Mouse (Mus musculus) monocyte, adult 5-6 weeks (primary cell): ENCODE results near the gene Stim1. TPM values are rescaled to one million over a fixed set of nuclear protein-coding genes. Genes with fewer than 3 reads are reported as not detected.
"Not testable (repeated sequence)": the region's sequence is repeated elsewhere in the genome, so short reads cannot be mapped to it uniquely, and the experiment has no call there.

Experiments
- ATAC-seq: fragments of 153-309, 156-312 bp; replicated peaks from 2 replicates; pipeline ENCODE4 v1.8.0; 2017; ENCODE audit warnings: mild to moderate bottlenecking; ENCODE audit not compliant: low TSS enrichment, insufficient number of reproducible peaks, severe bottlenecking, poor library complexity, low FRiP score
- total RNA-seq: library from RNA; stranded (forward); fragments of 200-1000, 200-491, 200-594 nt; gene quantifications from 3 replicates; pipeline ENCODE4 v1.2.3, GENCODE M21; 2017

Stim1 gene
- total RNA-seq, 1 experiment from 2014 or later = 51.0 TPM

- ATAC-seq = no peak
Observed at GRCm38 (mm10) chr7:102478926-102479325, 211.3 kb downstream of the Stim1 start.

- no peak for ATAC-seq
Observed at GRCm38 (mm10) chr7:102479368-102480078, 211.9 kb downstream of the Stim1 start.

GRCm38 (mm10) chr7:102480821-102481220 is 213.2 kb downstream of the Stim1 start:
- no peak for ATAC-seq

GRCm38 (mm10) chr7:102481579-102481978 is 214.0 kb downstream of the Stim1 start, which contains the start of gene Olfr543:
Olfr543 (minus strand) TSS chr7:102481679.
- no peak for ATAC-seq

GRCm38 (mm10) chr7:102483665-102484064 is 216.1 kb downstream of the Stim1 start:
- ATAC-seq = no peak

GRCm38 (mm10) chr7:102484766-102485165 is 217.2 kb downstream of the Stim1 start:
- not testable (repeated sequence) for ATAC-seq

- no peak for ATAC-seq
Observed at GRCm38 (mm10) chr7:102486105-102486504, 218.5 kb downstream of the Stim1 start.

Other genes with a start within 250 kb of the Stim1 start
- 3.0 to 5.8 TPM (median 3.8 TPM) in 3 replicates for gene Il18bp, start 249.1 kb upstream of the Stim1 start, total RNA-seq
- 13.5 to 24.5 TPM (median 15.9 TPM) in 3 replicates for gene Rnf121, start 202.3 kb upstream of the Stim1 start, total RNA-seq
- gene Xndc1, start 202.3 kb upstream of the Stim1 start, total RNA-seq = 10.8 to 18.4 TPM (median 13.2 TPM) in 3 replicates
- 0.87 TPM in 1 of 3 replicates, not detected in the others for gene Xntrpc, start 202.1 kb upstream of the Stim1 start, total RNA-seq
- 0.29 to 0.43 TPM in 2 of 3 replicates, not detected in the other for gene Trpc2, start 184.7 kb upstream of the Stim1 start, total RNA-seq
- not detected in 3 replicates for gene Art1, start 166.1 kb upstream of the Stim1 start, total RNA-seq
- gene Art5, start 158.3 kb upstream of the Stim1 start, total RNA-seq = not detected in 3 replicates
- gene Chrna10, start 151.0 kb upstream of the Stim1 start, total RNA-seq = not detected in 3 replicates
- gene Nup98, start 57.6 kb upstream of the Stim1 start, total RNA-seq = 67.0 to 71.8 TPM (median 71.7 TPM) in 3 replicates
- gene Pgap2, start 57.6 kb upstream of the Stim1 start, total RNA-seq = 14.2 to 22.1 TPM (median 16.5 TPM) in 3 replicates
- 46.7 to 78.6 TPM (median 62.1 TPM) in 3 replicates for gene Rhog, start 11.8 kb upstream of the Stim1 start, total RNA-seq
- gene Rrm1, start 173.9 kb downstream of the Stim1 start, total RNA-seq = 39.1 to 107 TPM (median 51.1 TPM) in 3 replicates
- gene Olfr543, start 213.9 kb downstream of the Stim1 start, total RNA-seq = not detected in 3 replicates
- gene Olfr544, start 220.5 kb downstream of the Stim1 start, total RNA-seq = not detected in 3 replicates
- gene Olfr545, start 231.8 kb downstream of the Stim1 start, total RNA-seq = not detected in 3 replicates